Mouse (Mus musculus): ENCODE data around the gene Cryba2.

Gene Cryba2

GRCm38 (mm10) chr1:74893134-74893855 lies at the start of gene Cryba2:
TSS of gene Cryba2 (minus strand) at chr1:74893143.
- peak; percentile 64 for DNase-seq

GRCm38 (mm10) chr1:74941651-74942360 lies 48.9 kb upstream of the Cryba2 start:
- DNase-seq: no peak

- no peak for DNase-seq
Observed at GRCm38 (mm10) chr1:74939762-74940161, 46.8 kb upstream of the Cryba2 start.

- no peak for DNase-seq
Observed at GRCm38 (mm10) chr1:74936221-74936830, 43.4 kb upstream of the Cryba2 start.

- no peak for DNase-seq
Observed at GRCm38 (mm10) chr1:74935402-74935801, 42.5 kb upstream of the Cryba2 start, which contains the start of gene Cfap65. TSS of gene Cfap65 (minus strand) at chr1:74935599.

- no peak for DNase-seq
Observed at GRCm38 (mm10) chr1:74927621-74928296, 34.8 kb upstream of the Cryba2 start.

- DNase-seq: peak; percentile 25
Observed at GRCm38 (mm10) chr1:74926721-74927120, 33.8 kb upstream of the Cryba2 start.

- DNase-seq: no peak
Observed at GRCm38 (mm10) chr1:74924464-74924863, 31.5 kb upstream of the Cryba2 start.

GRCm38 (mm10) chr1:74915706-74916105 lies 22.8 kb upstream of the Cryba2 start:
- no peak for DNase-seq

- DNase-seq: no peak
Observed at GRCm38 (mm10) chr1:74902191-74902590, 9.2 kb upstream of the Cryba2 start.

- peak; percentile 64 for DNase-seq
Observed at GRCm38 (mm10) chr1:74901686-74902085, 8.7 kb upstream of the Cryba2 start.

- DNase-seq: no peak
Observed at GRCm38 (mm10) chr1:74900341-74901285, 7.7 kb upstream of the Cryba2 start.

- DNase-seq: no peak
Observed at GRCm38 (mm10) chr1:74898656-74899431, 5.9 kb upstream of the Cryba2 start.

GRCm38 (mm10) chr1:74897976-74898375 lies 5.0 kb upstream of the Cryba2 start:
- no peak for DNase-seq

GRCm38 (mm10) chr1:74894966-74895365 lies 2.0 kb upstream of the Cryba2 start:
- DNase-seq: peak; percentile 69

GRCm38 (mm10) chr1:74892351-74893133 lies 401 bp downstream of the Cryba2 start:
- no peak for DNase-seq

GRCm38 (mm10) chr1:74891513-74891912 lies 1.4 kb downstream of the Cryba2 start:
- DNase-seq: no peak

GRCm38 (mm10) chr1:74885369-74886042 lies 7.4 kb downstream of the Cryba2 start, which contains the start of gene Fev:
TSS of gene Fev (minus strand) at chr1:74885419.
- DNase-seq: no peak
